Mouse (Mus musculus): ENCODE results near the gene Wdr54. TPM values are rescaled to one million over a fixed set of nuclear protein-coding genes. Genes with fewer than 3 reads are reported as not detected.

The Wdr54 gene
- polyA plus RNA-seq, 1 experiment from 2014 or later, result 7.0 TPM

DNA sequence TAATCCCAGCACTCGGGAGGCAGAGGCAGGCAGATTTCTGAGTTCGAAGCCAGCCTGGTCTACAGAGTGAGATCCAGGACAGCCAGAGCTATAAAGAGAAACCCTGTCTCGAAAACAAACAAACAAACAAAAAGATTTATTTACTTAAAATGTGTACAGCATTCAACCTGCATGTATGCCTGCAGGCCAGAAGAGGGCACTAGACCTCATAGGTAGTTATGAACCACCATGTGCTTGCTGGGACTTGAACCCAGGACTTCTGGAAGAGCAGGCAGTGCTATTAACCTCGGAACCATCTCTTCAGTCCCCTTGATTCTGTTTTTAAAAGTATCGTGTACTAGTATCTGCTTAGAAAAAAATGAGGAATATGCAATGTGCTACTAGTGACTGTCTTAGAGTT, 28.8 kb downstream of the Wdr54 start:
- Histone ChIP-seq H3K4me3 (ENCODE audit: low read depth, low read length) (no peak overlapping the region), H3K27ac (replicated peaks; ENCODE audit: low read depth, low read length) (no peak overlapping the region), H3K9ac (ENCODE audit: low read depth, low read length) (no peak overlapping the region), H3K4me2 (ENCODE audit: low read depth, low read length) (no peak overlapping the region), H3K36me3 (ENCODE audit: control insufficient read depth, insufficient read depth, low read length) (0 out of 2 replicates have a peak, but pooled peaks cover 5% of the 10 kb centered on the region), H3K27me3 (replicated peaks; ENCODE audit: control insufficient read depth, insufficient read depth, low read length) (no peaks in the 10 kb centered on the region), H3K9me3 (ENCODE audit: control insufficient read depth, low read length) (no peaks in the 10 kb centered on the region), H3K4me1 (ENCODE audit: control insufficient read depth, insufficient read depth, low read length) (peaks cover 15% of the 10 kb centered on the region)
- 93% methylated on average over 5 of the region's 5 CpGs for WGBS
- DNase-seq (ENCODE audit: low spot score), result no peak
- ATAC-seq (ENCODE audit: low read depth), result no peak

DNA sequence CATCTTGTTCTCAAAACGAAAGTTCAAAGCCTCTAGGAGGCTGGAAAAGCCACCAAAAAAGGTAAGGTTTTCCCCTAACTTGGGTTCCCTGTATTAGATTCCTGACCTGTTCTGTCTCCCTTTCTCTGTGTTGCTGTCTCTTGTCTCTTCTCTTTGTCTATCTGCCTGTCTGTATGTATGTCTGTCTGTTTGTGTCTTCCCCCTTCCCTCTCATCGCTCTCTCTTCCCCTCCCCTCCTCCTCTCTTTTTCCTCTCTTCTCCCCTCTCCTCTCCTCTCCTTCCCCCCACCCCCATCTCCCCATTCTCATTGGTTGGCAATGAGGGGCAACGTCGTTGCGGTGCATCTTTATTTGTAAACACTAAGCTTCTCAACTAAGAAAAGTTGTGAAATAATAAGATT, 30.9 kb downstream of the Wdr54 start, which contains the start of gene Ino80b:
TSS of gene Ino80b (minus strand) at position 101 of the 400 bp plus-strand sequence.
- Histone ChIP-seq H3K27me3 (replicated peaks; ENCODE audit: control insufficient read depth, insufficient read depth, low read length) (no peaks in the 10 kb centered on the region), H3K27ac (replicated peaks; ENCODE audit: low read depth, low read length) (peak within 1 kb of the TSS; percentile 42), H3K9ac (ENCODE audit: low read depth, low read length) (peak within 1 kb of the TSS; percentile 71), H3K9me3 (ENCODE audit: control insufficient read depth, low read length) (no peaks in the 10 kb centered on the region), H3K4me3 (ENCODE audit: low read depth, low read length) (peak within 1 kb of the TSS; percentile 69), H3K4me2 (ENCODE audit: low read depth, low read length) (peak within 1 kb of the TSS; percentile 79), H3K4me1 (ENCODE audit: control insufficient read depth, insufficient read depth, low read length) (peaks cover 22% of the 10 kb centered on the region), H3K36me3 (ENCODE audit: control insufficient read depth, insufficient read depth, low read length) (0 out of 2 replicates have a peak, but pooled peaks cover 5% of the 10 kb centered on the region)
- 33% methylated on average over 5 of the region's 5 CpGs for WGBS
- no peak for ATAC-seq (ENCODE audit: low read depth)
- DNase-seq (ENCODE audit: low spot score), result no peak

DNA sequence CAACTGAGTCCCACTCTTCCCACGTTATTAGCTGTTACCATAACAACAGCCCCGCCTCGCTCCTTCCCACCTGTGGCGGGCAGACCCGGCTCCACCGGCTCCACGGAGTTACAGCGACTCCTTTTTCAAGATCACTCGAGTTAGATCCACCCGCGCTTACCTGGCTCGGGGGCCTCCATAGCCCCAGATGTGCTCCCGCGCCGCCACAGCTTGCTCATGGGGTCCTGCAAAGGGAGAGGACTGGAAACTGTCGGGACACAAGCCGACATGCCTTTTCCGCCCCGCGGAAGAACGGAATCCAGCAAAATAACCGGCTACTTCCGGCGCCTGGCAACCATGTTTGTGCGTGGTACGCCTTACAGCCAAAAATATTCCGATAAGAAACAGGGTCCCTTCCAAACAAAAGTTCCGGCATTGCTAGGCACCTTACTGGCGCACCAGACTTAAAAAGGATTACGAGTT, 31.3 kb downstream of the Wdr54 start:
- peak overlapping the region; percentile 71 for H3K9ac ChIP-seq (ENCODE audit: low read depth, low read length)
- H3K36me3 ChIP-seq (ENCODE audit: control insufficient read depth, insufficient read depth, low read length), result 0 out of 2 replicates have a peak, but pooled peaks cover 5% of the 10 kb centered on the region
- WGBS, result 0% methylated on average over 30 of the region's 30 CpGs
- peaks cover 26% of the 10 kb centered on the region for H3K4me1 ChIP-seq (ENCODE audit: control insufficient read depth, insufficient read depth, low read length)
- H3K27me3 ChIP-seq (replicated peaks; ENCODE audit: control insufficient read depth, insufficient read depth, low read length), result no peaks in the 10 kb centered on the region
- H3K4me3 ChIP-seq (ENCODE audit: low read depth, low read length), result peak overlapping the region; percentile 69
- H3K9me3 ChIP-seq (ENCODE audit: control insufficient read depth, low read length), result no peaks in the 10 kb centered on the region
- ATAC-seq (ENCODE audit: low read depth), result peak; percentile 19; the same call in 1 of the 2 replicates
- peak overlapping the region; percentile 79 for H3K4me2 ChIP-seq (ENCODE audit: low read depth, low read length)
- peak; percentile 97 for DNase-seq (ENCODE audit: low spot score)
- peak overlapping the region; percentile 42 for H3K27ac ChIP-seq (replicated peaks; ENCODE audit: low read depth, low read length)

GRCm38 (mm10) chr6:83122961-83123360, 33.2 kb downstream of the Wdr54 start:
- DNase-seq (ENCODE audit: low spot score), result no peak
- no peaks in the 10 kb centered on the region for H3K9me3 ChIP-seq (ENCODE audit: control insufficient read depth, low read length)
- peak overlapping the region; percentile 91 for H3K4me2 ChIP-seq (ENCODE audit: low read depth, low read length)
- H3K4me3 ChIP-seq (ENCODE audit: low read depth, low read length), result peak overlapping the region; percentile 70
- peaks cover 20% of the 10 kb centered on the region for H3K36me3 ChIP-seq (ENCODE audit: control insufficient read depth, insufficient read depth, low read length)
- H3K9ac ChIP-seq (ENCODE audit: low read depth, low read length), result peak overlapping the region; percentile 84
- H3K27ac ChIP-seq (replicated peaks; ENCODE audit: low read depth, low read length), result no peak overlapping the region
- 67% methylated on average over 5 of the region's 5 CpGs for WGBS
- no peaks in the 10 kb centered on the region for H3K27me3 ChIP-seq (replicated peaks; ENCODE audit: control insufficient read depth, insufficient read depth, low read length)
- peaks cover 30% of the 10 kb centered on the region for H3K4me1 ChIP-seq (ENCODE audit: control insufficient read depth, insufficient read depth, low read length)
- ATAC-seq (ENCODE audit: low read depth), result no peak

DNA sequence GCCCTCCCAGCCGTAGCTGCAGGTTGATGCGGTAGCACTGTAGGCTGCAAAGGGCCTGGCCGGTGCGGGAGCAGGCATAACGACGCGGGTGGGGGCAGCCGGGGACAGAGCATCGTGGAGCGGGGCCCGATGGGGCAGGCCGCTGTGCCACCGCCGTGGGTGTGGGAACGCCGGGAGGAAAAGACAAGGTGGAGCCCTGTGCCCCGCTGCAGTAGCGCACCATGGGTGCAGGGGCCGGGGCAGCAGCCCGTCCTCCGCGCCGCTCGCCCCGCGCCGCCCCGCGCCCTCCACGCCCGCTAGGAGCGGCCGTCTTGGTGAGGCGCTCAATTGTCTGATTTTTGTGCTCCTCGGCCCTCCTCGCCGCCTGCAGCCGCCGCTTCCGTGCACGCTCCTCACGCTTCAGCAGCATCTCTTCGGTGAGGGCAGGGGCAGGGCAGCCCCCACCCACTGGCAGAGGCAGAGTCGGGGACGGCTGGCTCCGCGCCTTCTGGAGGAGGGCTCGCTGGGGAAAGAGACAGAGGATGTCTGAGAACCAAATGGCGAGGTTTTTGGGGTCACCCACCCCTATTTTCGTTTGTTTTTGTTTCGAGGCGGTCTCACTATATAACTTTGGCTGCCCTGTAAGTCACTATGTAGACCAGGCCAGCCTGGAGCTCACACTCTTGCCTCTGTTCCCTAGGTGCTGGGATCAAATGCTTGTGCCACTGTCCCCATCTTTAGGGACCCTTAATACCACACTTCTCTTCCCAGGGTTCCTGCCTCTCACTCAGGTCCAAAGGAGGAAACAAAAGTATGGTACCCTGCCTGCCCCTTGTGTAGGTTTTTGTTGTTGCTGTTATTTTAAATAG, 34.1 kb downstream of the Wdr54 start:
- Histone ChIP-seq H3K4me1 (ENCODE audit: control insufficient read depth, insufficient read depth, low read length) (peaks cover 30% of the 10 kb centered on the region), H3K4me2 (ENCODE audit: low read depth, low read length) (peak overlapping the region; percentile 91), H3K4me3 (ENCODE audit: low read depth, low read length) (peak overlapping the region; percentile 70), H3K27me3 (replicated peaks; ENCODE audit: control insufficient read depth, insufficient read depth, low read length) (no peaks in the 10 kb centered on the region), H3K9me3 (ENCODE audit: control insufficient read depth, low read length) (no peaks in the 10 kb centered on the region), H3K27ac (replicated peaks; ENCODE audit: low read depth, low read length) (peak overlapping the region; percentile 98), H3K9ac (ENCODE audit: low read depth, low read length) (peak overlapping the region; percentile 84), H3K36me3 (ENCODE audit: control insufficient read depth, insufficient read depth, low read length) (peaks cover 29% of the 10 kb centered on the region)
- ATAC-seq (ENCODE audit: low read depth) (no peak), DNase-seq (ENCODE audit: low spot score) (no peak)
- WGBS, result under 1% methylated on average over 22 of the region's 52 CpGs

- DNase-seq (ENCODE audit: low spot score), result peak; percentile 100
- peaks cover 30% of the 10 kb centered on the region for H3K4me1 ChIP-seq (ENCODE audit: control insufficient read depth, insufficient read depth, low read length)
- ATAC-seq (ENCODE audit: low read depth), result peak; percentile 96
- peak within 1 kb of the TSS; percentile 98 for H3K27ac ChIP-seq (replicated peaks; ENCODE audit: low read depth, low read length)
- WGBS, result under 1% methylated on average over 37 of the region's 38 CpGs
- H3K27me3 ChIP-seq (replicated peaks; ENCODE audit: control insufficient read depth, insufficient read depth, low read length), result no peaks in the 10 kb centered on the region
- H3K9ac ChIP-seq (ENCODE audit: low read depth, low read length), result peak within 1 kb of the TSS; percentile 87
- H3K4me3 ChIP-seq (ENCODE audit: low read depth, low read length), result peak within 1 kb of the TSS; percentile 70
- H3K9me3 ChIP-seq (ENCODE audit: control insufficient read depth, low read length), result no peaks in the 10 kb centered on the region
- H3K4me2 ChIP-seq (ENCODE audit: low read depth, low read length), result peak within 1 kb of the TSS; percentile 91
- H3K36me3 ChIP-seq (ENCODE audit: control insufficient read depth, insufficient read depth, low read length), result peaks cover 32% of the 10 kb centered on the region
Observed at GRCm38 (mm10) chr6:83120930-83121862, 35.0 kb downstream of the Wdr54 start, which contains the start of gene Wbp1. Wbp1 (minus strand) TSS chr6:83121559.

- peak overlapping the region; percentile 64; the same call in 1 of the 2 replicates for H3K4me2 ChIP-seq (ENCODE audit: low read depth, low read length)
- H3K4me1 ChIP-seq (ENCODE audit: control insufficient read depth, insufficient read depth, low read length), result peaks cover 33% of the 10 kb centered on the region
- H3K4me3 ChIP-seq (ENCODE audit: low read depth, low read length), result peak overlapping the region; percentile 70; the same call in 1 of the 2 replicates
- WGBS, result 75% methylated on average over 7 of the region's 7 CpGs
- no peak for ATAC-seq (ENCODE audit: low read depth)
- H3K27ac ChIP-seq (replicated peaks; ENCODE audit: low read depth, low read length), result peak overlapping the region; percentile 39; the same call in 1 of the 2 replicates
- H3K9me3 ChIP-seq (ENCODE audit: control insufficient read depth, low read length), result no peaks in the 10 kb centered on the region
- H3K27me3 ChIP-seq (replicated peaks; ENCODE audit: control insufficient read depth, insufficient read depth, low read length), result no peaks in the 10 kb centered on the region
- H3K9ac ChIP-seq (ENCODE audit: low read depth, low read length), result peak overlapping the region; percentile 87; the same call in 1 of the 2 replicates
- H3K36me3 ChIP-seq (ENCODE audit: control insufficient read depth, insufficient read depth, low read length), result peaks cover 32% of the 10 kb centered on the region
- no peak for DNase-seq (ENCODE audit: low spot score)
Observed at GRCm38 (mm10) chr6:83119734-83120051, 36.5 kb downstream of the Wdr54 start.

All from embryonic facial prominence, embryonic 14.5 days (tissue).